Mouse (Mus musculus) neural tube, embryonic 12.5 days (tissue): Measurements from ENCODE around the gene Lcp1. TPM values are rescaled to one million over a fixed set of nuclear protein-coding genes. Genes with fewer than 3 reads are reported as not detected.

Source experiments
- ATAC-seq: fragments of 200-750 bp; cut with Nextera tagmentation; 2 replicates; pipeline ENCODE4 v1.8.0; 2017; ENCODE audit warnings: low read depth, mild to moderate bottlenecking, moderate TSS enrichment, moderate library complexity; ENCODE audit not compliant: low FRiP score
- H3K27ac ChIP-seq: fragments of 300-500 bp; sonication (generic); 2 replicates; pipeline ENCODE4 v1.5.1; 2016
- H3K27me3 ChIP-seq: fragments of 300-500 bp; sonication (generic); replicated peaks from 2 replicates; pipeline ENCODE4 v1.6.1; 2016; ENCODE audit warnings: mild to moderate bottlenecking
- H3K36me3 ChIP-seq: fragments of 300-500 bp; sonication (generic); 2 replicates; pipeline ENCODE4 v1.6.1; 2016; ENCODE audit warnings: mild to moderate bottlenecking
- H3K4me1 ChIP-seq: fragments of 300-500 bp; sonication (generic); 2 replicates; pipeline ENCODE4 v1.6.1; 2016
- H3K4me2 ChIP-seq: fragments of 300-500 bp; sonication (generic); replicated peaks from 2 replicates; pipeline ENCODE4 v1.6.1; 2016; ENCODE audit warnings: mild to moderate bottlenecking
- H3K4me3 ChIP-seq: fragments of 300-500 bp; sonication (generic); 2 replicates; pipeline ENCODE4 v1.5.1; 2016
- H3K9ac ChIP-seq: fragments of 300-500 bp; sonication (generic); 2 replicates; pipeline ENCODE4 v1.6.1; 2016; ENCODE audit warnings: mild to moderate bottlenecking
- H3K9me3 ChIP-seq: fragments of 300-500 bp; sonication (generic); 2 replicates; pipeline ENCODE4 v1.6.1; 2016; ENCODE audit warnings: mild to moderate bottlenecking
- WGBS: fragments of 180-500 bp; shearing (Covaris S2); methylation state at CpG from one replicate; pipeline ENCODE4 v1.1.7; 2016; 5-methylcytosine and 5-hydroxymethylcytosine counted together
- polyA plus RNA-seq: library from polyadenylated mRNA; unstranded; fragments of >200 nt; fragmentation: Nextera tagmentation; extraction: Ambion mirVana; gene quantifications from 2 replicates; pipeline ENCODE4 v1.2.1, GENCODE M21; 2016

The Lcp1 gene
- polyA plus RNA-seq, 1 experiment from 2014 or later = 27.1 TPM

GRCm38 (mm10) chr14:75192427-75192826 lies 61.5 kb downstream of the Lcp1 start:
- no peaks in the 10 kb centered on the region for H3K27me3 ChIP-seq
- no peaks in the 10 kb centered on the region for H3K4me1 ChIP-seq
- H3K9ac ChIP-seq = no peak overlapping the region
- WGBS = 92% methylated on average over 10 of the region's 10 CpGs
- H3K27ac ChIP-seq = no peak overlapping the region
- no peak overlapping the region for H3K4me3 ChIP-seq
- no peak overlapping the region for H3K4me2 ChIP-seq
- no peaks in the 10 kb centered on the region for H3K9me3 ChIP-seq
- ATAC-seq = no peak
- H3K36me3 ChIP-seq = no peaks in the 10 kb centered on the region

- no peak for ATAC-seq
- no peak overlapping the region for H3K9ac ChIP-seq
- 85% methylated on average over 10 of the region's 10 CpGs for WGBS
- no peak overlapping the region for H3K4me3 ChIP-seq
- H3K4me2 ChIP-seq = no peak overlapping the region
- H3K36me3 ChIP-seq = no peaks in the 10 kb centered on the region
- no peaks in the 10 kb centered on the region for H3K4me1 ChIP-seq
- H3K27ac ChIP-seq = no peak overlapping the region
- no peaks in the 10 kb centered on the region for H3K9me3 ChIP-seq
- no peaks in the 10 kb centered on the region for H3K27me3 ChIP-seq
These were observed 62.0 kb downstream of the Lcp1 start for GRCm38 (mm10) chr14:75192858-75193257.

GRCm38 (mm10) chr14:75195530-75195929 lies 64.6 kb downstream of the Lcp1 start:
- Histone ChIP-seq H3K27me3 (no peaks in the 10 kb centered on the region), H3K4me2 (no peak overlapping the region), H3K9ac (no peak overlapping the region), H3K9me3 (no peaks in the 10 kb centered on the region), H3K4me1 (no peaks in the 10 kb centered on the region), H3K36me3 (no peaks in the 10 kb centered on the region), H3K4me3 (no peak overlapping the region), H3K27ac (no peak overlapping the region)
- 94% methylated on average over 5 of the region's 5 CpGs for WGBS
- no peak for ATAC-seq

- H3K36me3 ChIP-seq = no peaks in the 10 kb centered on the region
- no peak for ATAC-seq
- H3K27me3 ChIP-seq = no peaks in the 10 kb centered on the region
- no peak overlapping the region for H3K4me2 ChIP-seq
- H3K9me3 ChIP-seq = 0 out of 2 replicates have a peak, but pooled peaks cover 5% of the 10 kb centered on the region
- WGBS = 45% methylated on average over 5 of the region's 5 CpGs
- H3K27ac ChIP-seq = no peak overlapping the region
- no peaks in the 10 kb centered on the region for H3K4me1 ChIP-seq
- no peak overlapping the region for H3K9ac ChIP-seq
- H3K4me3 ChIP-seq = no peak overlapping the region
These were observed 66.1 kb downstream of the Lcp1 start for GRCm38 (mm10) chr14:75197027-75197426.

- 0 out of 2 replicates have a peak, but pooled peaks cover 6% of the 10 kb centered on the region for H3K9me3 ChIP-seq
- WGBS = 55% methylated on average over 7 of the region's 7 CpGs
- H3K4me1 ChIP-seq = no peaks in the 10 kb centered on the region
- H3K4me2 ChIP-seq = no peak overlapping the region
- no peak overlapping the region for H3K4me3 ChIP-seq
- no peak overlapping the region for H3K9ac ChIP-seq
- no peaks in the 10 kb centered on the region for H3K27me3 ChIP-seq
- no peak overlapping the region for H3K27ac ChIP-seq
- no peaks in the 10 kb centered on the region for H3K36me3 ChIP-seq
- no peak for ATAC-seq
These were observed 66.8 kb downstream of the Lcp1 start for GRCm38 (mm10) chr14:75197660-75198059.

- WGBS = 27% methylated on average over 6 of the region's 6 CpGs
- H3K4me3 ChIP-seq = no peak overlapping the region
- H3K27ac ChIP-seq = no peak overlapping the region
These were observed 74.6 kb downstream of the Lcp1 start for GRCm38 (mm10) chr14:75205363-75206051.

GRCm38 (mm10) chr14:75206307-75206706 lies 75.4 kb downstream of the Lcp1 start:
- H3K9ac ChIP-seq = no peak overlapping the region
- H3K27me3 ChIP-seq = no peaks in the 10 kb centered on the region
- H3K9me3 ChIP-seq = 0 out of 2 replicates have a peak, but pooled peaks cover 6% of the 10 kb centered on the region
- peak overlapping the region; percentile 53; the same call in 1 of the 2 replicates for H3K27ac ChIP-seq
- H3K4me1 ChIP-seq = 0 out of 2 replicates have a peak, but pooled peaks cover 7% of the 10 kb centered on the region
- peak; percentile 58 for ATAC-seq
- no peak overlapping the region for H3K4me2 ChIP-seq
- WGBS = 42% methylated on average over 4 of the region's 4 CpGs
- no peaks in the 10 kb centered on the region for H3K36me3 ChIP-seq
- no peak overlapping the region for H3K4me3 ChIP-seq

More at GRCm38 (mm10) chr14:75205363-75206051, 74.6 kb downstream of the Lcp1 start:
- H3K36me3 ChIP-seq = no peaks in the 10 kb centered on the region
- ATAC-seq = peak; percentile 87
- no peak overlapping the region for H3K9ac ChIP-seq
- H3K4me2 ChIP-seq = no peak overlapping the region
- H3K27me3 ChIP-seq = no peaks in the 10 kb centered on the region
- H3K9me3 ChIP-seq = 0 out of 2 replicates have a peak, but pooled peaks cover 6% of the 10 kb centered on the region
- H3K4me1 ChIP-seq = 0 out of 2 replicates have a peak, but pooled peaks cover 7% of the 10 kb centered on the region

- no peak for ATAC-seq
- no peak overlapping the region for H3K9ac ChIP-seq
- no peaks in the 10 kb centered on the region for H3K27me3 ChIP-seq
- WGBS = 57% methylated on average over 6 of the region's 6 CpGs
- H3K4me3 ChIP-seq = no peak overlapping the region
- H3K9me3 ChIP-seq = no peaks in the 10 kb centered on the region
- no peaks in the 10 kb centered on the region for H3K36me3 ChIP-seq
- H3K4me1 ChIP-seq = 0 out of 2 replicates have a peak, but pooled peaks cover 7% of the 10 kb centered on the region
- H3K27ac ChIP-seq = no peak overlapping the region
- no peak overlapping the region for H3K4me2 ChIP-seq
These were observed 77.8 kb downstream of the Lcp1 start for GRCm38 (mm10) chr14:75208572-75209151.

- Histone ChIP-seq H3K4me2 (peak overlapping the region; percentile 18; the same call in 1 of the 2 replicates), H3K27me3 (no peaks in the 10 kb centered on the region), H3K4me3 (no peak overlapping the region), H3K9me3 (no peaks in the 10 kb centered on the region), H3K4me1 (0 out of 2 replicates have a peak, but pooled peaks cover 3% of the 10 kb centered on the region), H3K27ac (no peak overlapping the region; the same call in 1 of the 2 replicates), H3K9ac (no peak overlapping the region), H3K36me3 (no peaks in the 10 kb centered on the region)
- WGBS = 57% methylated on average over 11 of the region's 11 CpGs
- peak; percentile 81; the same call in 1 of the 2 replicates for ATAC-seq
These were observed 82.9 kb downstream of the Lcp1 start for GRCm38 (mm10) chr14:75213752-75214151.

GRCm38 (mm10) chr14:75218843-75219242 lies 87.9 kb downstream of the Lcp1 start:
- Histone ChIP-seq H3K9ac (no peak overlapping the region), H3K36me3 (no peaks in the 10 kb centered on the region), H3K27ac (peak overlapping the region; percentile 12; the same call in 1 of the 2 replicates), H3K9me3 (no peaks in the 10 kb centered on the region), H3K27me3 (no peaks in the 10 kb centered on the region), H3K4me3 (no peak overlapping the region), H3K4me2 (no peak overlapping the region), H3K4me1 (peaks cover 6% of the 10 kb centered on the region; the same call in 1 of the 2 replicates)
- ATAC-seq = peak; percentile 44
- 90% methylated on average over 2 of the region's 2 CpGs for WGBS

- WGBS = 53% methylated on average over 5 of the region's 5 CpGs
- Histone ChIP-seq H3K27ac (no peak overlapping the region), H3K9me3 (no peaks in the 10 kb centered on the region), H3K4me2 (no peak overlapping the region), H3K9ac (no peak overlapping the region), H3K4me3 (no peak overlapping the region), H3K4me1 (peaks cover 6% of the 10 kb centered on the region; the same call in 1 of the 2 replicates), H3K27me3 (no peaks in the 10 kb centered on the region), H3K36me3 (no peaks in the 10 kb centered on the region)
- ATAC-seq = peak; percentile 84
These were observed 88.5 kb downstream of the Lcp1 start for GRCm38 (mm10) chr14:75219250-75219913.

- ATAC-seq = no peak
- H3K4me2 ChIP-seq = no peak overlapping the region
- no peak overlapping the region for H3K27ac ChIP-seq
- H3K4me1 ChIP-seq = peaks cover 6% of the 10 kb centered on the region; the same call in 1 of the 2 replicates
- H3K36me3 ChIP-seq = no peaks in the 10 kb centered on the region
- WGBS = 83% methylated on average over 6 of the region's 6 CpGs
- H3K27me3 ChIP-seq = no peaks in the 10 kb centered on the region
- H3K9me3 ChIP-seq = no peaks in the 10 kb centered on the region
- H3K4me3 ChIP-seq = no peak overlapping the region
- H3K9ac ChIP-seq = no peak overlapping the region
These were observed 91.5 kb downstream of the Lcp1 start for GRCm38 (mm10) chr14:75222386-75222785.
